Mouse (Mus musculus) testis, adult 2 months (tissue): ENCODE data around the gene Atp6v0e.

Experiments used
- CTCF ChIP-seq: fragments of 200-500 bp; IDR thresholded peaks from 2 replicates; pipeline ENCODE4 v1.5.1; 2012; ENCODE audit warnings: low read depth, mild to moderate bottlenecking, inconsistent platforms, low read length, moderate library complexity; ENCODE audit not compliant: control insufficient read depth, insufficient read depth, insufficient replicate concordance
- POLR2A ChIP-seq: fragments of 200-500 bp; IDR thresholded peaks from 2 replicates; pipeline ENCODE4 v1.6.1; 2012; ENCODE audit warnings: low read depth, mild to moderate bottlenecking, inconsistent platforms, low read length, moderate library complexity; ENCODE audit not compliant: control insufficient read depth

DNA sequence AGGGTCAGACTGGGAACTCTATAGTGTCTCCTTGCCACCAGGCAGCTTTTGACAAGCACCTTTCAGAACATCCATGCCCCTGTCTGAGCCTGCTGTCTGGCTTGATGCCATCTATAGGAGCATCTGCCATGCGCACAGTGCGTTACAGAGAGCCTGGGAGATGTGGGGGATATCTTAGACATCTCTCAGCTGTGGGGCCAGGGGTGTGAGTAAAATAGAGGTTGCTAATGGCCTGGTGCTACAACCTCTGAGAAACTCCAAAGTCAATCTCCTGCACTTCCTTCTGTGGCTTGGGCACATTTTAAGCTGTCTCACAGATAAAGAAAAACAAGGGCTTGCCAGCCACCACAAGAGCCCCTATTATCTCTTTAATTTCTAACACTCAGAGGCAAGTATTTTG is 26.8 kb downstream of the Atp6v0e start:
- TF ChIP-seq POLR2A, result no peak
- no peak for TF ChIP-seq CTCF
